Comparison of ENCODE assay signal across 19 mouse cellular contexts in genomic region chr2:166032628-166033027, GRCm38 (mm10).
"Had no signal": no experiment of that assay in that cellular context is flagged by ENCODE, and none has a peak within 500 bp of the region (broad histone marks: within the 10 kb centered on the region; RNA-seq: fewer than 3 reads in every experiment).

No protein-coding gene starts in this region.

- ATAC-seq: midbrain, embryonic 13.5 days; midbrain, embryonic 16.5 days had no signal

- DNase-seq: kidney, adult 11 months; kidney, adult 8-10 months; kidney, postnatal 4 days; layer of hippocampus, adult 9-11 months; layer of hippocampus, postnatal 36 days; lung, adult 18-20 months; lung, postnatal 10 days; lung, postnatal 36 days; thymus, postnatal 4 days had no signal

- H3K4me2 ChIP-seq: liver, embryonic 11.5 days; liver, embryonic 15.5 days; midbrain, embryonic 13.5 days; neural tube, embryonic 13.5 days had no signal

- H3K36me3 ChIP-seq: liver, embryonic 15.5 days; midbrain, embryonic 13.5 days; neural tube, embryonic 13.5 days had no signal

- H3K9ac ChIP-seq: liver, embryonic 15.5 days; lung, embryonic 15.5 days; midbrain, embryonic 13.5 days; neural tube, embryonic 13.5 days had no signal

- H3K4me3 ChIP-seq: left cerebral cortex, adult 2 months; liver, embryonic 15.5 days; lung, embryonic 15.5 days; megakaryocyte, embryonic 14.5 days; midbrain, embryonic 10.5 days; midbrain, embryonic 13.5 days; myocyte; neural tube, embryonic 13.5 days had no signal

- H3K9me3 ChIP-seq: liver, embryonic 15.5 days; lung, embryonic 15.5 days; megakaryocyte, embryonic 14.5 days; midbrain, embryonic 10.5 days; midbrain, embryonic 13.5 days; neural tube, embryonic 13.5 days had no signal

- H3K27me3 ChIP-seq: liver, embryonic 15.5 days; lung, embryonic 15.5 days; megakaryocyte, embryonic 14.5 days; midbrain, embryonic 13.5 days; neural tube, embryonic 13.5 days had no signal

- H3K27ac ChIP-seq: liver, embryonic 15.5 days; midbrain, embryonic 10.5 days; midbrain, embryonic 13.5 days had no signal
